Mouse (Mus musculus) limb, embryonic 15.5 days (tissue): Measurements from ENCODE around the gene Ppp1r12a. TPM values are rescaled to one million over a fixed set of nuclear protein-coding genes. Genes with fewer than 3 reads are reported as not detected.

Source experiments
- ATAC-seq: fragments of 200-750 bp; cut with Nextera tagmentation; 2 replicates; pipeline ENCODE4 v1.8.0; 2017; ENCODE audit warnings: low read depth, moderate TSS enrichment; ENCODE audit not compliant: insufficient number of reproducible peaks, low FRiP score, low TSS enrichment
- H3K27ac ChIP-seq: fragments of 300-500 bp; sonication (generic); 2 replicates; pipeline ENCODE4 v1.5.1; 2015; ENCODE audit warnings: moderate library complexity, mild to moderate bottlenecking, inconsistent platforms
- H3K27me3 ChIP-seq: fragments of 300-500 bp; sonication (generic); 2 replicates; pipeline ENCODE4 v1.6.1; 2015; ENCODE audit warnings: inconsistent platforms
- H3K36me3 ChIP-seq: fragments of 300-500 bp; sonication (generic); 2 replicates; pipeline ENCODE4 v1.6.1; 2015; ENCODE audit warnings: inconsistent platforms
- H3K4me1 ChIP-seq: fragments of 300-500 bp; sonication (generic); 2 replicates; pipeline ENCODE4 v1.6.1; 2015; ENCODE audit warnings: inconsistent platforms
- H3K4me2 ChIP-seq: fragments of 300-500 bp; sonication (generic); 2 replicates; pipeline ENCODE4 v1.6.1; 2015; ENCODE audit warnings: mild to moderate bottlenecking, inconsistent platforms
- H3K4me3 ChIP-seq: fragments of 300-500 bp; sonication (generic); 2 replicates; pipeline ENCODE4 v1.5.1; 2015; ENCODE audit warnings: mild to moderate bottlenecking, inconsistent platforms
- H3K9ac ChIP-seq: fragments of 300-500 bp; sonication (generic); 2 replicates; pipeline ENCODE4 v1.6.1; 2015; ENCODE audit warnings: inconsistent platforms
- H3K9me3 ChIP-seq: fragments of 300-500 bp; sonication (generic); 2 replicates; pipeline ENCODE4 v1.6.1; 2016; ENCODE audit warnings: inconsistent platforms
- WGBS: fragments of 180-500 bp; shearing (Covaris S2); methylation state at CpG from one replicate; pipeline ENCODE4 v1.1.7; 2015; 5-methylcytosine and 5-hydroxymethylcytosine counted together
- polyA plus RNA-seq: library from polyadenylated mRNA; unstranded; fragments of >200 nt; fragmentation: Nextera tagmentation; extraction: Ambion mirVana; gene quantifications from 2 replicates; pipeline ENCODE4 v1.2.1, GENCODE M21; 2015

The Ppp1r12a gene
- polyA plus RNA-seq, 1 experiment from 2014 or later: 72.2 TPM

- no peak overlapping the region for H3K27ac ChIP-seq
- H3K27me3 ChIP-seq: no peaks in the 10 kb centered on the region
- no peak for ATAC-seq
- no peak overlapping the region for H3K4me2 ChIP-seq
- no peaks in the 10 kb centered on the region for H3K36me3 ChIP-seq
- no peak overlapping the region for H3K4me3 ChIP-seq
- no peaks in the 10 kb centered on the region for H3K9me3 ChIP-seq
- no peaks in the 10 kb centered on the region for H3K4me1 ChIP-seq
- no peak overlapping the region for H3K9ac ChIP-seq
- 65% methylated on average over 3 of the region's 3 CpGs for WGBS
Observed at GRCm38 (mm10) chr10:108139788-108140187, 22.2 kb upstream of the Ppp1r12a start.

DNA sequence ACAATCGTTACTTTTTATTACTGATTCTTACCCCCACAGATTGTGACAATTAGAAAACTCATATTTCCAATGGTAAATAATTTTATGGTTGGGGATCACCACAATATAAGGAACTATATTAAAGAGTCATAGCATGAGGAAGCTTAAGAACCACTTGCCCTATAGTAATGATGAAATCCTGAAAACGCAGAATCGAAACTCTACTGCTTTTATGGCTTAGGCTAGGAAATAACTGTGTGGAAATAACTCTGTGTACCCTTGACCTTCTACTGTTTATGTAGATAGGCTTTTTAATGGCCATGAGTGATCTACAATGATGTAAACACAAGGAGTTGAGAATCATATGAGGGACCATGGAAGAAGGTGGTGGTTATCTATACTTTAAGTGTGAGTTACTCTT lies 21.3 kb upstream of the Ppp1r12a start:
- ATAC-seq: no peak

DNA sequence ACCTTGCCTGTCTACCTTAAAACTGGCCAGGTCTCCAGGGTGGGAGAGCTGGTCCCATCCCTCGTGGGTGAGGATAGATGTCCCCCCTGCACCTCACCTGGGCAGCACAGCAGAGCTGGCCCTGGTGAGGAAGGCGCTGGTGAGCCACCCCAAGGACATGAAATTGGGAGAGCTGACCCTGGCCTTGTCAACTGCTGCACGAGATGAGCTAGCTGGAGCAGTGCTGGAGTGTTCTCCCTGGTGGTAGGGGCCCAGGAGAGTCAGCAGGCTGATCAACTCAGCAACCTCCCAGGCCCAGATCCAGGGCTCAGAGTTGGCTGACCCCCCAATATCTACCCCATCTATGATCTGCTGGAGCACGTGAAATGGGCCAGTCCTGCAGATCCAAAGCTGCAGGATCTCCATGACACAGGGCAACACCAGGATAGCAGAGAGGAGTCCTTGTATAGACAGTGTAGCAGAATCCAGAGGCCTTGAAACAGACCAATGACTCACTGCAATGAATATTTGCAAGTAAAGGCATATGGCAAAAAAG lies 17.9 kb upstream of the Ppp1r12a start:
- 82% methylated on average over 4 of the region's 4 CpGs for WGBS
- no peak for ATAC-seq
- no peak overlapping the region for H3K27ac ChIP-seq

More for the DNA sequence above, 21.3 kb upstream of the Ppp1r12a start:
- WGBS: 84% methylated on average over 3 of the region's 3 CpGs
- Histone ChIP-seq H3K9ac (no peak overlapping the region), H3K4me2 (no peak overlapping the region), H3K27ac (no peak overlapping the region), H3K4me3 (no peak overlapping the region), H3K9me3 (no peaks in the 10 kb centered on the region), H3K36me3 (no peaks in the 10 kb centered on the region), H3K4me1 (no peaks in the 10 kb centered on the region), H3K27me3 (no peaks in the 10 kb centered on the region)

GRCm38 (mm10) chr10:108145701-108146100 lies 16.3 kb upstream of the Ppp1r12a start:
- H3K27me3 ChIP-seq: no peaks in the 10 kb centered on the region
- H3K36me3 ChIP-seq: no peaks in the 10 kb centered on the region
- no peak overlapping the region for H3K27ac ChIP-seq
- no peaks in the 10 kb centered on the region for H3K4me1 ChIP-seq
- no peak for ATAC-seq
- no peak overlapping the region for H3K9ac ChIP-seq
- no peaks in the 10 kb centered on the region for H3K9me3 ChIP-seq
- 78% methylated on average over 9 of the region's 9 CpGs for WGBS
- H3K4me3 ChIP-seq: no peak overlapping the region
- H3K4me2 ChIP-seq: no peak overlapping the region

More for the DNA sequence above, 17.9 kb upstream of the Ppp1r12a start:
- Histone ChIP-seq H3K9ac (no peak overlapping the region), H3K27me3 (no peaks in the 10 kb centered on the region), H3K4me1 (no peaks in the 10 kb centered on the region), H3K9me3 (no peaks in the 10 kb centered on the region), H3K4me2 (no peak overlapping the region), H3K36me3 (no peaks in the 10 kb centered on the region), H3K4me3 (no peak overlapping the region)

GRCm38 (mm10) chr10:108147031-108147430 lies 15.0 kb upstream of the Ppp1r12a start:
- Histone ChIP-seq H3K9me3 (no peaks in the 10 kb centered on the region), H3K4me3 (no peak overlapping the region), H3K27me3 (no peaks in the 10 kb centered on the region), H3K9ac (no peak overlapping the region), H3K27ac (no peak overlapping the region), H3K4me1 (no peaks in the 10 kb centered on the region), H3K4me2 (no peak overlapping the region), H3K36me3 (no peaks in the 10 kb centered on the region)
- no peak for ATAC-seq
- WGBS: 56% methylated on average over 9 of the region's 9 CpGs

DNA sequence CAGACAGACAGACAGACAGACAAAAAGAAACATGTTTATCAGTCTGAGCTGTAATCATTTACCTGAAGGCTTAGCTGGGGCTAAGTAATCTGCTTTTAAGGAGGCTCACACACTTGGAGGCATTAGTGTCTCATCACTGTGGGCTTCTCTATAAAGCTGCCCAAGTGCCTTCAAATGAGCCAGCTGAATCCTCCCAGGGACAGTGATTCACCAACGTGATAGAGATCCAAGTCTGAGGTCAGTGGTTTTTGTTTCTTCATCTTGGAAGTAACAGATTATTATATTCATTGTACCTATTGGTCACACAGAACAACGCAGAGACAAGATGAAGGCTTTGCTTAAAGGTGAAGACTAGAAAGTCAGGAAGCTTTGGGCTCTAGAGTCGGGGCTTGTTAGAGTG lies 8.7 kb upstream of the Ppp1r12a start:
- no peak for ATAC-seq

GRCm38 (mm10) chr10:108155042-108155686 lies 6.8 kb upstream of the Ppp1r12a start:
- 68% methylated on average over 21 of the region's 21 CpGs for WGBS

More for the DNA sequence above, 8.7 kb upstream of the Ppp1r12a start:
- H3K9me3 ChIP-seq: no peaks in the 10 kb centered on the region
- WGBS: 79% methylated on average over 3 of the region's 3 CpGs
- H3K27ac ChIP-seq: no peak overlapping the region
- no peak overlapping the region for H3K4me2 ChIP-seq
- H3K4me3 ChIP-seq: no peak overlapping the region
- no peaks in the 10 kb centered on the region for H3K27me3 ChIP-seq
- H3K36me3 ChIP-seq: no peaks in the 10 kb centered on the region
- H3K4me1 ChIP-seq: no peaks in the 10 kb centered on the region
- H3K9ac ChIP-seq: no peak overlapping the region

DNA sequence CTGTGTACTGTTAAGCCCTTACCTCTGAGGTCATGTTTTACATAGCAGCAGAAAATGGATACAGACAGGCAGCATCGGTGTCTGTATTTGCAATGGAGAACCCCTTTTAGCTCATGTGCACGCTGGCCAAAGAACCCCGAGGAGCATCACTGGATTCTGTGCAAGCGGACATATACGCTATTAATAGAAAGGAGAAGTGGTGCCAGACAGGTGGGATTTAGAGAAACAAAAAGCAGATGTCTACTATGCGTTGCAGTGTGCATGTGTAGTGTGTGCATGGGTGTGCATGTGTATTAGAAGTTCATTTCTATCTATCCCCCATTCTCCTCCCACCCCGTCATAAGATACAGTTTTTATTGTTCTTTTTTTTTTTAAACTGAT lies 6.3 kb upstream of the Ppp1r12a start:
- no peaks in the 10 kb centered on the region for H3K36me3 ChIP-seq
- no peak overlapping the region for H3K4me2 ChIP-seq
- ATAC-seq: no peak
- no peak overlapping the region for H3K9ac ChIP-seq
- H3K4me1 ChIP-seq: no peaks in the 10 kb centered on the region
- no peak overlapping the region for H3K4me3 ChIP-seq
- no peaks in the 10 kb centered on the region for H3K9me3 ChIP-seq
- no peaks in the 10 kb centered on the region for H3K27me3 ChIP-seq
- no peak overlapping the region for H3K27ac ChIP-seq
- 78% methylated on average over 7 of the region's 7 CpGs for WGBS

More at GRCm38 (mm10) chr10:108155042-108155686, 6.8 kb upstream of the Ppp1r12a start:
- no peak overlapping the region for H3K9ac ChIP-seq
- H3K9me3 ChIP-seq: no peaks in the 10 kb centered on the region
- H3K27me3 ChIP-seq: no peaks in the 10 kb centered on the region
- no peak for ATAC-seq
- H3K36me3 ChIP-seq: no peaks in the 10 kb centered on the region
- H3K4me1 ChIP-seq: no peaks in the 10 kb centered on the region
- H3K4me3 ChIP-seq: no peak overlapping the region
- H3K4me2 ChIP-seq: no peak overlapping the region
- no peak overlapping the region for H3K27ac ChIP-seq

DNA sequence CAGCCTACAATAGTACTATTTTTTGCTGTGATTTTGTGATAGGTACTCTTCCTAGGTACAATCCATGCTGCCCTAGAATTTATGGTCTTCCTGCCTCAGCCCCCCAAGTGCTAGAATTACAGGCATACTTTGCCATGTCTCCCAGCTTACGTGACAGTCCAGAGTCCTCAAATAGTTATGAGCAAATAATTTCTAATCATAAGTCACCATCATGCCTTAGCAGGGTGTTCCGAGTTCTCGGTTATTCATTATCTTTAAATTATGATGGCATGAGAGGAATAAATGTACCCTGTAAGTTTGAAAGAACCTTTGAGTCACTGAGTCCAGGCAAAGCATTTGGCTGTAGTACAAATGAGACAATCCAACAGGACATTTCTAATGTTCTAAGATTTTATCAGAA lies 5.9 kb upstream of the Ppp1r12a start:
- no peak for ATAC-seq
- Histone ChIP-seq H3K4me1 (no peaks in the 10 kb centered on the region), H3K4me3 (no peak overlapping the region), H3K27me3 (no peaks in the 10 kb centered on the region), H3K27ac (no peak overlapping the region), H3K4me2 (no peak overlapping the region), H3K36me3 (no peaks in the 10 kb centered on the region), H3K9me3 (no peaks in the 10 kb centered on the region), H3K9ac (no peak overlapping the region)
- WGBS: 79% methylated on average over 3 of the region's 3 CpGs

- H3K4me1 ChIP-seq: peaks cover 2% of the 10 kb centered on the region; the same call in 1 of the 2 replicates
- H3K9me3 ChIP-seq: no peaks in the 10 kb centered on the region
- no peaks in the 10 kb centered on the region for H3K36me3 ChIP-seq
- H3K4me2 ChIP-seq: no peak overlapping the region
- 90% methylated on average over 14 of the region's 14 CpGs for WGBS
- H3K4me3 ChIP-seq: no peak overlapping the region
- no peaks in the 10 kb centered on the region for H3K27me3 ChIP-seq
- H3K9ac ChIP-seq: no peak overlapping the region
- no peak overlapping the region for H3K27ac ChIP-seq
- no peak for ATAC-seq
Observed at GRCm38 (mm10) chr10:108159002-108159401, 3.0 kb upstream of the Ppp1r12a start.

- Histone ChIP-seq H3K9me3 (no peaks in the 10 kb centered on the region), H3K4me3 (peak overlapping the region; percentile 86), H3K27me3 (no peaks in the 10 kb centered on the region), H3K27ac (peak overlapping the region; percentile 98), H3K4me1 (peaks cover 5% of the 10 kb centered on the region; the same call in 1 of the 2 replicates), H3K9ac (peak overlapping the region; percentile 98), H3K4me2 (peak overlapping the region; percentile 61), H3K36me3 (no peaks in the 10 kb centered on the region)
- WGBS: 1% methylated on average over 58 of the region's 79 CpGs
- ATAC-seq: peak; percentile 21
Observed at GRCm38 (mm10) chr10:108162297-108163020, 466 bp downstream of the Ppp1r12a start.

DNA sequence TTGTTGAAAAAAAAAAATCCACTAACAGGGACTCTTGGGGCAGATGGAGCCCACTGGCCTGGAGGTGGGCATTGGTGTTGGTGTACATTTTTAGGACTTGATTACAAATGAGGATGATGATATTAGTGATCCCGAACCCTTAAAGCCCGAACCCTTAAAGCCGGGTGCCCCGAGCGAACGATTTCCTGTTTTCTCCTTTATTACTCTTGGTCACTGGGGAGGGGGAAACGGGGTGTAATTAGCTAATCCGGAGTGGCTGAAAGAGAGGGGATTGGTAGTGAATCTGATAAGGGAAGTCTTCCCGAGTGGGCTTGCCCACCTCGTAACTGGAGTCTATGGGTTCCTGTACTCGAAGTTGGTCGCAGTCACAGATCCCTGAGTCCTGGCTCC lies 1.0 kb downstream of the Ppp1r12a start:
- Histone ChIP-seq H3K9ac (peak overlapping the region; percentile 98), H3K36me3 (no peaks in the 10 kb centered on the region), H3K4me3 (peak overlapping the region; percentile 86), H3K27me3 (no peaks in the 10 kb centered on the region), H3K27ac (peak overlapping the region; percentile 98), H3K9me3 (no peaks in the 10 kb centered on the region), H3K4me1 (peaks cover 5% of the 10 kb centered on the region; the same call in 1 of the 2 replicates), H3K4me2 (peak overlapping the region; percentile 61)
- WGBS: under 1% methylated on average over 12 of the region's 12 CpGs
- no peak for ATAC-seq
